Mouse (Mus musculus) heart, embryonic 14.5 days (tissue): ENCODE data around the gene Gm21988. TPM values are rescaled to one million over a fixed set of nuclear protein-coding genes. Genes with fewer than 3 reads are reported as not detected.

Experiments used
- ATAC-seq: fragments of 200-750 bp; cut with Nextera tagmentation; 2 replicates; pipeline ENCODE4 v1.8.0; 2017; ENCODE audit warnings: low read depth, moderate TSS enrichment; ENCODE audit not compliant: insufficient number of reproducible peaks, insufficient read depth, low FRiP score
- H3K27ac ChIP-seq, 2 experiments: fragments of 200-500 bp in 1 of 2; fragments of 300-500 bp in 1 of 2; sonication (generic) in 1 of 2; replicated peaks in 1 of 2; 2 replicates each; pipeline ENCODE4 v1.5.1; 2012 to 2014; ENCODE audit warnings: low read depth in 2 of 2, low read length in 2 of 2, control low read depth in 1 of 2, mild to moderate bottlenecking in 1 of 2, mixed read lengths in 1 of 2; ENCODE audit not compliant: control insufficient read depth in 1 of 2, insufficient read depth in 1 of 2
- H3K27me3 ChIP-seq: fragments of 300-500 bp; sonication (generic); 2 replicates; pipeline ENCODE4 v1.6.1; 2014; ENCODE audit warnings: mild to moderate bottlenecking, low read length, control low read depth; ENCODE audit not compliant: control insufficient read depth, insufficient read depth
- H3K36me3 ChIP-seq: fragments of 300-500 bp; sonication (generic); 2 replicates; pipeline ENCODE4 v1.6.1; 2014; ENCODE audit warnings: mild to moderate bottlenecking, control low read depth, low read length, mixed read lengths; ENCODE audit not compliant: control insufficient read depth, insufficient read depth
- H3K4me1 ChIP-seq, 2 experiments: fragments of 200-500 bp in 1 of 2; fragments of 300-500 bp in 1 of 2; sonication (generic) in 1 of 2; 2 replicates each; pipeline ENCODE4 v1.6.1; 2012 to 2014; ENCODE audit warnings: low read length in 2 of 2, control low read depth in 1 of 2, mixed read lengths in 1 of 2; ENCODE audit not compliant: control insufficient read depth in 2 of 2, insufficient read depth in 2 of 2
- H3K4me2 ChIP-seq: fragments of 300-500 bp; sonication (generic); 2 replicates; pipeline ENCODE4 v1.6.1; 2014; ENCODE audit warnings: mild to moderate bottlenecking, low read length
- H3K4me3 ChIP-seq, 2 experiments: fragments of 200-500 bp in 1 of 2; fragments of 300-500 bp in 1 of 2; sonication (generic) in 1 of 2; 2 replicates each; pipeline ENCODE4 v1.5.1; 2012 to 2014; ENCODE audit warnings: low read length in 2 of 2, mild to moderate bottlenecking in 2 of 2, control low read depth in 1 of 2, low read depth in 1 of 2, moderate library complexity in 1 of 2; ENCODE audit not compliant: control insufficient read depth in 1 of 2, insufficient read depth in 1 of 2
- H3K9ac ChIP-seq: fragments of 300-500 bp; sonication (generic); 2 replicates; pipeline ENCODE4 v1.6.1; 2014; ENCODE audit warnings: mild to moderate bottlenecking, low read length
- H3K9me3 ChIP-seq: fragments of 300-500 bp; sonication (generic); 2 replicates; pipeline ENCODE4 v1.6.1; 2016; ENCODE audit warnings: low read length, control low read depth; ENCODE audit not compliant: control insufficient read depth
- WGBS: fragments of 180-500 bp; shearing (Covaris S2); extraction: QIAGEN DNeasy Blood & Tissue Kit; methylation state at CpG from one replicate; pipeline ENCODE4 v1.1.7; 2014; 5-methylcytosine and 5-hydroxymethylcytosine counted together
- polyA plus RNA-seq: library from polyadenylated mRNA; unstranded; fragments of >200 nt; fragmentation: Nextera tagmentation; extraction: Ambion mirVana; gene quantifications from 2 replicates; pipeline ENCODE4 v1.2.1, GENCODE M21; 2014

Gm21988 gene
- polyA plus RNA-seq = 10.1 and 12.2 TPM in 2 replicates

- under 1% methylated on average over 29 of the region's 35 CpGs for WGBS
- H3K4me1 ChIP-seq = peaks cover 8 to 21% of the 10 kb centered on the region in 2 experiments
- peak; percentile 45 for ATAC-seq
- peaks cover 13% of the 10 kb centered on the region for H3K36me3 ChIP-seq
- peak within 1 kb of the TSS; percentile 86 for H3K4me2 ChIP-seq
- no peaks in the 10 kb centered on the region for H3K9me3 ChIP-seq
- peak within 1 kb of the TSS; percentile 89 to 94 for H3K27ac ChIP-seq
- peak within 1 kb of the TSS; percentile 87 for H3K9ac ChIP-seq
- peak within 1 kb of the TSS; percentile 63 to 88 for H3K4me3 ChIP-seq
- no peaks in the 10 kb centered on the region for H3K27me3 ChIP-seq
Measured at GRCm38 (mm10) chr11:70239541-70240279, at the start of gene Gm21988, which contains the start of gene Rnasek. TSS of gene Gm21988 (minus strand) at chr11:70239830. TSS of gene Rnasek (minus strand) at chr11:70239842.

DNA sequence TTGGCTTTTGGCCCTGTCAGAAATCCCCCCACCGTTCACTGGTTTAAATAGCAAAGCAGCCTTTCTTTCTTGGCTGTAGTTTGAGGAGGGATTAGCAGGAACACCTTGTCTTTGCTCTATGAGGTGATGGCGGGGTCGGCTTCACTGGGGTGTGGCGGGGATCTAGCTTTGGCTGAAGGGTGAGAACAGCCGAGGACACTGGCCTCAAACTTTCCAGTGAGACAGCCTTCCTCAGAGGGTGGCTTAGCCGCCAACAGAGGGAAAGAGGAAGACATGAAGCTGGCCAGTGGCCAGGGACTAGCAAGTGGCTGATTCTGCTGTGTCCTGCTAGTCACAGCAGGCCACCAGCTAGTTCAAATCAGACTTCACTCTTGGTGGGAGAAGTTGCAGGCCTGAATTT is 49.6 kb upstream of the Gm21988 start:
- H3K4me3 ChIP-seq = no peak overlapping the region
- no peak for ATAC-seq
- H3K27ac ChIP-seq = peak overlapping the region; percentile 12 to 37; a peak in 2 of 4 replicates
- H3K9ac ChIP-seq = no peak overlapping the region
- H3K9me3 ChIP-seq = no peaks in the 10 kb centered on the region
- H3K36me3 ChIP-seq = no peaks in the 10 kb centered on the region
- H3K4me1 ChIP-seq = peaks cover 4 to 6% of the 10 kb centered on the region in 2 experiments; a peak in 3 of 4 replicates
- H3K27me3 ChIP-seq = no peaks in the 10 kb centered on the region
- 31% methylated on average over 6 of the region's 6 CpGs for WGBS
- no peak overlapping the region for H3K4me2 ChIP-seq

- no peaks in the 10 kb centered on the region for H3K27me3 ChIP-seq
- H3K4me3 ChIP-seq = no peak overlapping the region
- H3K9me3 ChIP-seq = no peaks in the 10 kb centered on the region
- no peak overlapping the region for H3K9ac ChIP-seq
- peaks cover 4 to 6% of the 10 kb centered on the region in 2 experiments; a peak in 3 of 4 replicates for H3K4me1 ChIP-seq
- no peaks in the 10 kb centered on the region for H3K36me3 ChIP-seq
- H3K4me2 ChIP-seq = no peak overlapping the region
- ATAC-seq = no peak
- H3K27ac ChIP-seq = no peak overlapping the region
- 84% methylated on average over 10 of the region's 10 CpGs for WGBS
Measured at GRCm38 (mm10) chr11:70288102-70288501, 48.5 kb upstream of the Gm21988 start.

GRCm38 (mm10) chr11:70285686-70286085 is 46.1 kb upstream of the Gm21988 start:
- no peaks in the 10 kb centered on the region for H3K36me3 ChIP-seq
- H3K4me2 ChIP-seq = no peak overlapping the region
- no peak for ATAC-seq
- H3K27ac ChIP-seq = no peak overlapping the region
- WGBS = 58% methylated on average over 5 of the region's 5 CpGs
- no peaks in the 10 kb centered on the region for H3K27me3 ChIP-seq
- no peak overlapping the region for H3K4me3 ChIP-seq
- peaks cover 4 to 6% of the 10 kb centered on the region in 2 experiments; a peak in 3 of 4 replicates for H3K4me1 ChIP-seq
- H3K9ac ChIP-seq = no peak overlapping the region
- H3K9me3 ChIP-seq = no peaks in the 10 kb centered on the region

DNA sequence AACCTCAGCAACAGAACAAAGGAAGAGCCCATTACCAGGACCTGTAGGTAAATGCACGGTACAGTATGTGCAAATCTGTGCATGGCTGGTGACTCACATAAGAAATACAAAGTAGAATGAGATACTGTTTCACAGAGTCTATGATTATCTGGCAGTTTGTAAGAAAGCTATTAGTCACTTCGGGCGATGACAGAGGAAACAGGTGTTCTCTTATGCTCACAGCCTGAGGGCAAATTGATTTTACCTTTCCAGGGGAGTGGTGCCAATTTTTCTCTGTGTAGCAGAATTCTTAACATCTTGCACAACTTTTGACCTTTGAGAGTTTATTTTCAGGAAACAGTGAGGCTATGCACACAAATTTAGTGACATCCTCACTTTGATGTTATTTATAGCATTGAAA is 45.1 kb upstream of the Gm21988 start:
- Histone ChIP-seq H3K9ac (no peak overlapping the region), H3K4me1 (peaks cover 6% of the 10 kb centered on the region in 2 experiments; a peak in 3 of 4 replicates), H3K4me3 (no peak overlapping the region), H3K27ac (no peak overlapping the region), H3K36me3 (no peaks in the 10 kb centered on the region), H3K9me3 (no peaks in the 10 kb centered on the region), H3K27me3 (no peaks in the 10 kb centered on the region), H3K4me2 (no peak overlapping the region)
- ATAC-seq = no peak
- WGBS = 68% methylated on average over 3 of the region's 3 CpGs

DNA sequence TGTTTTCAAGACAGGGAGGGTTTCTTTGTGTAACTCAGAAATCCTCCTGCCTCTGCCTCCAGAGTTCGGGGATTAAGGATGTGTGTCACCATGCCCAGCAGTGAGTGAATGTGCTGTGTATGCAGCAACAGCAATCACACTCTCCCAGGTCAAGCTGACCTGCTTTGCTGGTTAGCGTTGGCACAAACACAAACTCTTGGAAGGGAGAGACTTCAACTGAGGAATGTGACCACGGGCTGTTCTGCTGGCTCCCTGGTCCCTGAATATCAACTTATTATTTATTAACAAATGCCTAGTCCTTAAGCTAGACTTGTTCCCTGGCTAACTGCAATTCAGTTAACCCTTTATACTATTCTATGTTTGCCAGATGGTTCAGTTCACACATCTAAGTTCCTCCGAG is 44.0 kb upstream of the Gm21988 start:
- 74% methylated on average over 4 of the region's 4 CpGs for WGBS
- no peak overlapping the region for H3K9ac ChIP-seq
- H3K4me2 ChIP-seq = no peak overlapping the region
- H3K27me3 ChIP-seq = no peaks in the 10 kb centered on the region
- H3K4me1 ChIP-seq = 0 out of 4 replicates have a peak, but pooled peaks cover 0 to 2% of the 10 kb centered on the region in 2 experiments
- no peak overlapping the region for H3K27ac ChIP-seq
- H3K36me3 ChIP-seq = no peaks in the 10 kb centered on the region
- no peak for ATAC-seq
- H3K4me3 ChIP-seq = no peak overlapping the region
- no peaks in the 10 kb centered on the region for H3K9me3 ChIP-seq

GRCm38 (mm10) chr11:70280441-70280840 is 40.8 kb upstream of the Gm21988 start:
- Histone ChIP-seq H3K4me1 (0 out of 4 replicates have a peak, but pooled peaks cover 0 to 2% of the 10 kb centered on the region in 2 experiments), H3K27me3 (no peaks in the 10 kb centered on the region), H3K36me3 (no peaks in the 10 kb centered on the region), H3K27ac (no peak overlapping the region), H3K9me3 (no peaks in the 10 kb centered on the region), H3K4me2 (no peak overlapping the region), H3K4me3 (no peak overlapping the region), H3K9ac (no peak overlapping the region)
- WGBS = 48% methylated on average over 3 of the region's 3 CpGs
- ATAC-seq = no peak
